Mouse (Mus musculus): ENCODE data around the gene Tmem170b. TPM values are rescaled to one million over a fixed set of nuclear protein-coding genes. Genes with fewer than 3 reads are reported as not detected.
A peak's percentile ranks its signal among the peaks of the same experiment; 100 is the strongest.

The Tmem170b gene
- polyA plus RNA-seq, 1 experiment from 2014 or later = 6.3 TPM

- no peaks in the 10 kb centered on the region for H3K36me3 ChIP-seq (ENCODE audit: control insufficient read depth, insufficient read depth)
- no peak overlapping the region for H3K4me2 ChIP-seq (ENCODE audit: low read depth, low read length)
- H3K4me1 ChIP-seq (ENCODE audit: control insufficient read depth, low read depth, low read length) = no peaks in the 10 kb centered on the region
- ATAC-seq (ENCODE audit: low read depth) = no peak
- no peaks in the 10 kb centered on the region for H3K27me3 ChIP-seq (ENCODE audit: control insufficient read depth, insufficient read depth, low read depth, low read length)
- no peak overlapping the region for H3K4me3 ChIP-seq (ENCODE audit: low read depth, low read length)
- 71% methylated on average over 4 of the region's 4 CpGs for WGBS (ENCODE audit: insufficient replicate concordance)
- H3K9me3 ChIP-seq (replicated peaks; ENCODE audit: control insufficient read depth, low read length) = no peaks in the 10 kb centered on the region
- no peak overlapping the region for H3K27ac ChIP-seq (ENCODE audit: low read length)
- H3K9ac ChIP-seq (ENCODE audit: low read depth, low read length) = no peak overlapping the region
Observed at GRCm38 (mm10) chr13:41581058-41581457, 24.6 kb upstream of the Tmem170b start.

DNA sequence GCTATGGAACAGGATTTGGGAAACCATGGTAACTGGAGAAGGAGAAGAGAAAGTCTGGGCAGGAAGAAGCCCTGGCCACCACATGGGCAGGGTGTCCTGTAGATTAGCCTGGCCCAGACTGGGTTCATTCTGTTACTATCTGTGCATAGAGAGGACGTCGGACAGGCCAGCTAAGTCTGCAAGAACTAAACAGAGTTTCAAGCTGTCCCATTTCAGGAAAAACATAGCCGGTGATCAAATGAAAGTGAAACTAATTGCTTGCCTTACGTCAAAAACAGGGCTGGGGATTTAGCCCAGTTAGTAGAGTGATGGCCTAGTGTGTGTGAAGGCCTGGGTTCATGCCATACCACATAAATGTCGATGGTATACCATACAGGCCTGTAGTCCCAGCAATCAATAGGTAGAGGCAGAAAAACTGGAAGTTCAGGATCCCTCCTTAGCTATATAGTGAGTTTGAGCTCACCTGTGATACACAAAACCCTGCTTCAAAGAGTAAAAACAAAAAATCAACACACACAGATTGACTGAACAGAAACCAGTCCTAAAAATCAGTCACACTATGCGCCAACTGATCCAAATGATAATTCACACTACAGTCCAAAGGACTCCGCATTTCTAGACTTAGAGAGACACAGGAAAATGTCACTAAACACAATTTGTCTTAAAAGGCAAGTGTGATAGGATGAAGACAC, 21.9 kb upstream of the Tmem170b start:
- no peak overlapping the region for H3K9ac ChIP-seq (ENCODE audit: low read depth, low read length)
- WGBS (ENCODE audit: insufficient replicate concordance) = 51% methylated on average over 7 of the region's 7 CpGs
- H3K27ac ChIP-seq (ENCODE audit: low read length) = no peak overlapping the region
- H3K9me3 ChIP-seq (replicated peaks; ENCODE audit: control insufficient read depth, low read length) = no peaks in the 10 kb centered on the region
- H3K4me2 ChIP-seq (ENCODE audit: low read depth, low read length) = 0 out of 2 replicates have a peak overlapping the region, but pooled peaks have one; percentile 20
- no peaks in the 10 kb centered on the region for H3K27me3 ChIP-seq (ENCODE audit: control insufficient read depth, insufficient read depth, low read depth, low read length)
- no peak overlapping the region; the same call in 1 of the 2 replicates for H3K4me3 ChIP-seq (ENCODE audit: low read depth, low read length)
- no peaks in the 10 kb centered on the region for H3K4me1 ChIP-seq (ENCODE audit: control insufficient read depth, low read depth, low read length)
- H3K36me3 ChIP-seq (ENCODE audit: control insufficient read depth, insufficient read depth) = no peaks in the 10 kb centered on the region
- ATAC-seq (ENCODE audit: low read depth) = no peak; the same call in 1 of the 2 replicates

GRCm38 (mm10) chr13:41584358-41584680, 21.4 kb upstream of the Tmem170b start:
- ATAC-seq (ENCODE audit: low read depth) = no peak

GRCm38 (mm10) chr13:41584896-41585295, 20.8 kb upstream of the Tmem170b start:
- ATAC-seq (ENCODE audit: low read depth) = no peak
- no peaks in the 10 kb centered on the region for H3K9me3 ChIP-seq (replicated peaks; ENCODE audit: control insufficient read depth, low read length)
- H3K4me2 ChIP-seq (ENCODE audit: low read depth, low read length) = no peak overlapping the region
- no peaks in the 10 kb centered on the region for H3K4me1 ChIP-seq (ENCODE audit: control insufficient read depth, low read depth, low read length)
- no peak overlapping the region for H3K9ac ChIP-seq (ENCODE audit: low read depth, low read length)
- H3K27ac ChIP-seq (ENCODE audit: low read length) = no peak overlapping the region
- no peak overlapping the region for H3K4me3 ChIP-seq (ENCODE audit: low read depth, low read length)
- no peaks in the 10 kb centered on the region for H3K36me3 ChIP-seq (ENCODE audit: control insufficient read depth, insufficient read depth)
- no peaks in the 10 kb centered on the region for H3K27me3 ChIP-seq (ENCODE audit: control insufficient read depth, insufficient read depth, low read depth, low read length)
- 41% methylated on average over 4 of the region's 4 CpGs for whole genome bisulfite sequencing (ENCODE audit: insufficient replicate concordance)

More at GRCm38 (mm10) chr13:41584358-41584680, 21.4 kb upstream of the Tmem170b start:
- H3K4me3 ChIP-seq (ENCODE audit: low read depth, low read length) = no peak overlapping the region
- H3K27ac ChIP-seq (ENCODE audit: low read length) = no peak overlapping the region
- no peaks in the 10 kb centered on the region for H3K4me1 ChIP-seq (ENCODE audit: control insufficient read depth, low read depth, low read length)
- no peaks in the 10 kb centered on the region for H3K27me3 ChIP-seq (ENCODE audit: control insufficient read depth, insufficient read depth, low read depth, low read length)
- no peak overlapping the region for H3K4me2 ChIP-seq (ENCODE audit: low read depth, low read length)
- WGBS (ENCODE audit: insufficient replicate concordance) = 64% methylated on average over 3 of the region's 3 CpGs
- H3K9ac ChIP-seq (ENCODE audit: low read depth, low read length) = no peak overlapping the region
- no peaks in the 10 kb centered on the region for H3K36me3 ChIP-seq (ENCODE audit: control insufficient read depth, insufficient read depth)
- H3K9me3 ChIP-seq (replicated peaks; ENCODE audit: control insufficient read depth, low read length) = no peaks in the 10 kb centered on the region

DNA sequence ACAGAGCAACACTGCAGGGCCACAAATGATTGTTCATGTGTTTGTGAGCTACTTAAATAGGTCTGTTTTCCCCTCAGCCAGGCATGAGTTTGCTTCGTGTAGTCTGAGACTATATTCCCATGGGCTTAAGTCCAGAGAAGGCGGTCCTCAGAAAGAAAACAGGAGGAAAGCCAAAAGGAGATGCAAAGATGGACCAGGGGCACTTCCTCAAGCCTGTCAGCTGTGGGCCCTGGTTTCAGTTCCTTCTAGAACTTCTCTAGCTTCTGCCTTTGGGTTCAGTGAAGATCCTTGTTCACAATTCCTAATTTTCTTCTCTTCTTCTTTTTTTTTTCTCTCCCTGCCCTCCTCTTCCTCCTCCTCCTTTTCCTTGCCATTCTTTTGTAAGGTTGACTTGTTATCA, 9.0 kb upstream of the Tmem170b start:
- no peak overlapping the region for H3K4me2 ChIP-seq (ENCODE audit: low read depth, low read length)
- 46% methylated on average over 2 of the region's 2 CpGs for WGBS (ENCODE audit: insufficient replicate concordance)
- H3K9me3 ChIP-seq (replicated peaks; ENCODE audit: control insufficient read depth, low read length) = no peaks in the 10 kb centered on the region
- no peak for ATAC-seq (ENCODE audit: low read depth)
- no peak overlapping the region for H3K4me3 ChIP-seq (ENCODE audit: low read depth, low read length)
- H3K27ac ChIP-seq (ENCODE audit: low read length) = 0 out of 2 replicates have a peak overlapping the region, but pooled peaks have one; percentile 42
- H3K9ac ChIP-seq (ENCODE audit: low read depth, low read length) = no peak overlapping the region
- no peaks in the 10 kb centered on the region for H3K4me1 ChIP-seq (ENCODE audit: control insufficient read depth, low read depth, low read length)
- no peaks in the 10 kb centered on the region for H3K36me3 ChIP-seq (ENCODE audit: control insufficient read depth, insufficient read depth)
- H3K27me3 ChIP-seq (ENCODE audit: control insufficient read depth, insufficient read depth, low read depth, low read length) = no peaks in the 10 kb centered on the region

DNA sequence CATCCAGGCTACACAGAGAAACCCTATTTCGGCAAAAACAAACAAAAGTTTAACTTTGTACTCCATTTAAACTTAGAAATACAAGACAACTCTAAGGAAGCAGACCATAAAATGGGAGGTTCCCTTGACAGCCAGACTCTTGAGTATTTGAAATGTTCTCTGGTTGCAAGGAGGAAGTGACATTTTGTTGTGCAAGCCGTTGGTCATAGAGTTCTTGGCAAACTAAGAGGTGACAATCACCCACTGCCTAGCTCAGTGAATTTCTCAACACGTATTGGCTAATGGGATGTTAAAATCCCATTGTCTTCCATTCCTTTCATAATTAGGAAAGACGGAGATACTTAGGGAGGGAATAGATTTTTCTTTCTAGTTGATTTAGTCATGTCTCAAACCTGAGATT, 5.7 kb upstream of the Tmem170b start:
- Histone ChIP-seq H3K9ac (ENCODE audit: low read depth, low read length) (no peak overlapping the region), H3K27ac (ENCODE audit: low read length) (0 out of 2 replicates have a peak overlapping the region, but pooled peaks have one; percentile 31), H3K4me1 (ENCODE audit: control insufficient read depth, low read depth, low read length) (peaks cover 9% of the 10 kb centered on the region; the same call in 1 of the 2 replicates), H3K27me3 (ENCODE audit: control insufficient read depth, insufficient read depth, low read depth, low read length) (no peaks in the 10 kb centered on the region), H3K9me3 (replicated peaks; ENCODE audit: control insufficient read depth, low read length) (no peaks in the 10 kb centered on the region), H3K4me2 (ENCODE audit: low read depth, low read length) (no peak overlapping the region), H3K4me3 (ENCODE audit: low read depth, low read length) (no peak overlapping the region), H3K36me3 (ENCODE audit: control insufficient read depth, insufficient read depth) (no peaks in the 10 kb centered on the region)
- 38% methylated on average over 4 of the region's 4 CpGs for WGBS (ENCODE audit: insufficient replicate concordance)
- ATAC-seq (ENCODE audit: low read depth) = no peak

DNA sequence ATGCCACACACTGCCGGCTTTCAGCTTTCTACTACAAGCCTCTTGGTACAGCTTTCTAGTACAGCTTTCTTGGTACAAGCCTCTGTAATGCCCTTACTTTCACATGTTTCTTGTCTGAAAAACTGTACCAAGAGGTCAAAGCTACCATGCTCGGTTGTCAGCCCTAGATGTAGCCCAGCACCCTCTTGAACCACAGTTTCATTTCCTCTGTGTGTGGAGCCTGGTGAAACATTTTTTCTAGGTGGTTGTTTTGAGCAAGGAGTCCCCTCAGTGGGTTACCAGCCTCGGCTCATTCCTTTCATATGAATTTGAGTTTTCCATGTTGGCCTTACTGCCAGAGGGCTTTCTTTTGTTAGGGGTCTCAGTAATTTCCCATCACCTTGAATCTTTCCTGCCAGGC, 4.7 kb upstream of the Tmem170b start:
- Histone ChIP-seq H3K27ac (ENCODE audit: low read length) (no peak overlapping the region), H3K9ac (ENCODE audit: low read depth, low read length) (no peak overlapping the region), H3K4me2 (ENCODE audit: low read depth, low read length) (no peak overlapping the region), H3K4me3 (ENCODE audit: low read depth, low read length) (no peak overlapping the region), H3K27me3 (ENCODE audit: control insufficient read depth, insufficient read depth, low read depth, low read length) (no peaks in the 10 kb centered on the region), H3K36me3 (ENCODE audit: control insufficient read depth, insufficient read depth) (no peaks in the 10 kb centered on the region), H3K4me1 (ENCODE audit: control insufficient read depth, low read depth, low read length) (peaks cover 11% of the 10 kb centered on the region; the same call in 1 of the 2 replicates), H3K9me3 (replicated peaks; ENCODE audit: control insufficient read depth, low read length) (no peaks in the 10 kb centered on the region)
- WGBS (ENCODE audit: insufficient replicate concordance) = 51% methylated on average over 3 of the region's 3 CpGs
- ATAC-seq (ENCODE audit: low read depth) = no peak

- peak overlapping the region; percentile 71 for H3K27ac ChIP-seq (ENCODE audit: low read length)
- WGBS (ENCODE audit: insufficient replicate concordance) = 69% methylated on average over 5 of the region's 5 CpGs
- no peak overlapping the region for H3K4me3 ChIP-seq (ENCODE audit: low read depth, low read length)
- H3K9me3 ChIP-seq (replicated peaks; ENCODE audit: control insufficient read depth, low read length) = no peaks in the 10 kb centered on the region
- no peak overlapping the region for H3K9ac ChIP-seq (ENCODE audit: low read depth, low read length)
- H3K4me2 ChIP-seq (ENCODE audit: low read depth, low read length) = no peak overlapping the region
- peaks cover 19% of the 10 kb centered on the region for H3K4me1 ChIP-seq (ENCODE audit: control insufficient read depth, low read depth, low read length)
- no peaks in the 10 kb centered on the region for H3K27me3 ChIP-seq (ENCODE audit: control insufficient read depth, insufficient read depth, low read depth, low read length)
- no peaks in the 10 kb centered on the region for H3K36me3 ChIP-seq (ENCODE audit: control insufficient read depth, insufficient read depth)
- no peak for ATAC-seq (ENCODE audit: low read depth)
Observed at GRCm38 (mm10) chr13:41603921-41604466, 1.7 kb upstream of the Tmem170b start.

Data from liver, embryonic 16.5 days (tissue).